Mouse (Mus musculus): ENCODE results near the gene Capn2.

- TF ChIP-seq CTCF (conservative IDR thresholded peaks at IDR 0.05; ENCODE audit: low read length) (no peak), NANOG (IDR thresholded peaks at IDR 0.05; ENCODE audit: borderline replicate concordance, low read length) (no peak), POU5F1 (IDR thresholded peaks at IDR 0.05; ENCODE audit: borderline replicate concordance, low read length) (no peak)
Measured at GRCm38 (mm10) chr1:182512901-182513410, 4.5 kb downstream of the Capn2 start.

All from E14TG2a.4 (cell line).